Mouse (Mus musculus) brain, embryonic 14.5 days (tissue): ENCODE measurements around the gene Nthl1.

Experiments used
- CTCF ChIP-seq: fragments of 200-500 bp; IDR thresholded peaks from 2 replicates; pipeline ENCODE4 v1.5.1; 2012; ENCODE audit warnings: inconsistent platforms, mild to moderate bottlenecking, moderate library complexity, borderline replicate concordance; ENCODE audit not compliant: insufficient read depth, insufficient read length; ENCODE audit errors: extremely low read depth
- POLR2A ChIP-seq: fragments of 200-500 bp; IDR thresholded peaks from 2 replicates; pipeline ENCODE4 v1.6.1; 2012; ENCODE audit warnings: mild to moderate bottlenecking, inconsistent platforms, borderline replicate concordance; ENCODE audit not compliant: poor library complexity, insufficient read depth, insufficient read length, severe bottlenecking; ENCODE audit errors: extremely low read depth

DNA sequence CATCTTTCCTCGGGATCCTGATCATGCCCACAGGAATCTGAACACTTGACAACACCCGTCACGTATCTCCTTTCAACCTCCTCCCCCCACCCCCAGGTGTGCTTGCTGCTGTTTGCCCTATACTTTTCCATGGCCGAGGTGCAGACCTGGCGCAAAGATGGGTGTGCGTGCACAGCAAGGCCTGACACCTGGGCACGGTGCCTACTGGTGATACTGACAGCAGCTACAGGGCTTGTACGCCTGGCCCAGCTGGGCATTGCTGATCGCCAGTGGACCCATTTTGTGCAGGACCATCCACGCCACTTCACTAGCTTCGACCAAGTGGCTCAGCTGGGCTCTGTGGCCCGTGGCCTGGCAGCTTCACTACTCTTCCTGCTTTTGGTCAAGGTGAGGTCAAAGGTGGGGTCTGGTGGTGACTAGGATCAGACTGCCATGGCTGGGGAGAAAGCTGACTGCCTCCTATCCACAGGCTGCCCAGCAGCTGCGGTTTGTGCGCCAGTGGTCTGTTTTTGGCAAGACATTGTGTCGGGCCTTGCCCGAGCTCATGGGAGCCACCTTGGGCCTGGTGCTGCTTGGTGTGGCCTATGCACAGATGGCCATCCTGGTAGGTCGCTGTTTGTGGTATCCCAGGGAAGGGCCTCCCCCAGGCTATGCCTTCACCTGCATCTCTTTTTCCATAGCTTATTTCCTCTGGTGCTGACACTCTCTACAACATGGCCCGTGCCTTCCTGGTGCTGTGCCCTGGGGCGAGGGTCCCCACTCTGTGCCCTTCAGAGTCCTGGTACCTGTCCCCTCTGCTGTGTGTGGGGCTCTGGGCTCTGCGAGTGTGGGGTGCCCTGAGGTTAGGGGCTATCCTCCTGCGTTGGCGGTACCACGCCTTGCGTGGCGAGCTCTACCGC lies 38.2 kb upstream of the Nthl1 start:
- TF ChIP-seq CTCF (no peak), POLR2A (no peak)
